11 mouse cellular contexts compared by ENCODE assay signal in the genomic region with DNA sequence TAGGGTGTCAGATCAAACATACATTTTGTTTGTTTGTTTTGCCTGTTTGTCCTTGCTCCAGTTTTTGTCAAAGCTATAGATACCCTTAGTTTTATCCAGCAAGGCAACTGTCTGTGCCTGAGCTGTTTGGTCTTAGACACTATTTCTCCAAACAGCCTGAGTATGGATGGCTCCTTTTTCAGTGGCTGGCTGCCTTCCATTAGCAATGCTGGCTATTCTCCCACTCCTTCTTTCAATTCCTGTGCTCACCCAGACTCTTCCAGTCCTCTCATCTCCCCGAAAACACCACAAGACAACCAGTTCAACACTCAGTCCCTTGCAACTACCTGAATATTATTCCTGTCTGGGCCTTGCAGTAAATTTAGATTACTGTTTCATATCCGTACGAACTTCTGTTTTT. TPM values are rescaled to one million over a fixed set of nuclear protein-coding genes. Genes with fewer than 3 reads are reported as not detected.
A peak's percentile ranks its signal among the peaks of the same experiment; 100 is the strongest.
DNase-seq lines count a peak whose midpoint lies in the region; ATAC-seq and TF ChIP-seq lines count a peak whose summit lies in the region.
"Had no signal": no experiment of that assay in that cellular context is flagged by ENCODE, and none has a peak within 500 bp of the region (broad histone marks: within the 10 kb centered on the region; RNA-seq: fewer than 3 reads in every experiment).

No protein-coding gene starts in this region.

- no peaks in the 10 kb centered on the region for H3K9me3 ChIP-seq in hindbrain, postnatal 0 days (ENCODE audit: low read length)
- H3K9me3 ChIP-seq in hindbrain, embryonic 13.5 days: no peaks in the 10 kb centered on the region
- no peaks in the 10 kb centered on the region for H3K9me3 ChIP-seq in liver, embryonic 11.5 days (ENCODE audit: control insufficient read depth, low read length)
- H3K9me3 ChIP-seq: G1E had no signal

- H3K4me3 ChIP-seq in hindbrain, postnatal 0 days (ENCODE audit: low read length): no peak overlapping the region
- no peak overlapping the region for H3K4me3 ChIP-seq in hindbrain, embryonic 13.5 days
- H3K4me3 ChIP-seq in liver, embryonic 11.5 days (ENCODE audit: low read depth, low read length): no peak overlapping the region

- H3K27me3 ChIP-seq in hindbrain, postnatal 0 days (ENCODE audit: insufficient read depth, low read length): no peaks in the 10 kb centered on the region
- H3K27me3 ChIP-seq in hindbrain, embryonic 13.5 days: no peaks in the 10 kb centered on the region
- H3K27me3 ChIP-seq in liver, embryonic 11.5 days (replicated peaks; ENCODE audit: control insufficient read depth, insufficient read depth, low read length): no peaks in the 10 kb centered on the region

- H3K4me2 ChIP-seq in hindbrain, postnatal 0 days (ENCODE audit: low read depth, low read length): no peak overlapping the region
- H3K4me2 ChIP-seq in hindbrain, embryonic 13.5 days: no peak overlapping the region
- H3K4me2 ChIP-seq in liver, embryonic 11.5 days: no peak overlapping the region

- TF ChIP-seq CTCF in hindbrain, postnatal 0 days (IDR thresholded peaks at IDR 0.05; ENCODE audit: low read depth): no peak

- WGBS in hindbrain, postnatal 0 days: 84% methylated on average over 3 of the region's 3 CpGs
- WGBS in hindbrain, embryonic 13.5 days: 96% methylated on average over 3 of the region's 3 CpGs
- WGBS in liver, embryonic 11.5 days: 75% methylated on average over 3 of the region's 3 CpGs

- no peak overlapping the region for H3K9ac ChIP-seq in hindbrain, postnatal 0 days (replicated peaks; ENCODE audit: low read length)
- no peak overlapping the region for H3K9ac ChIP-seq in hindbrain, embryonic 13.5 days
- no peak overlapping the region for H3K9ac ChIP-seq in liver, embryonic 11.5 days (ENCODE audit: low read depth, low read length)

- no peak overlapping the region for H3K27ac ChIP-seq in hindbrain, postnatal 0 days
- no peak overlapping the region for H3K27ac ChIP-seq in hindbrain, embryonic 13.5 days
- H3K27ac ChIP-seq in liver, embryonic 11.5 days (ENCODE audit: low read depth, low read length): no peak overlapping the region

- H3K36me3 ChIP-seq in hindbrain, postnatal 0 days (ENCODE audit: insufficient read depth, low read length): no peaks in the 10 kb centered on the region
- no peaks in the 10 kb centered on the region for H3K36me3 ChIP-seq in hindbrain, embryonic 13.5 days
- no peaks in the 10 kb centered on the region for H3K36me3 ChIP-seq in liver, embryonic 11.5 days (ENCODE audit: control insufficient read depth, insufficient read depth, low read length)
- H3K36me3 ChIP-seq: G1E had no signal

- peak; percentile 60 to 67 for DNase-seq in cerebellum, postnatal 10 days
- DNase-seq in cerebellum, adult 11 months: no peak
- peak; percentile 39 for DNase-seq in hindbrain, postnatal 0 days (ENCODE audit: low spot score)
- peak; percentile 51 for DNase-seq in brain, adult 2 months (ENCODE audit: low read depth, low spot score)
- DNase-seq in layer of hippocampus, postnatal 36 days: peak; percentile 19 to 26
- DNase-seq in liver, embryonic 11.5 days (ENCODE audit: low spot score): no peak
- DNase-seq in B cell, adult 2 months: no peak
- DNase-seq: kidney, adult 11 months; thymus, adult 18-20 months had no signal

- no peaks in the 10 kb centered on the region for H3K4me1 ChIP-seq in hindbrain, postnatal 0 days (ENCODE audit: insufficient read depth, low read length)
- H3K4me1 ChIP-seq in hindbrain, embryonic 13.5 days (replicated peaks): no peaks in the 10 kb centered on the region
- no peaks in the 10 kb centered on the region for H3K4me1 ChIP-seq in liver, embryonic 11.5 days (replicated peaks; ENCODE audit: control insufficient read depth, insufficient read depth, low read length)

- no peak for ATAC-seq in hindbrain, postnatal 0 days
- no peak for ATAC-seq in hindbrain, embryonic 13.5 days (ENCODE audit: low FRiP score)
- ATAC-seq in liver, embryonic 11.5 days (replicated peaks; ENCODE audit: low FRiP score): no peak

RNA-seq across cellular contexts. Expression of gene Tnfrsf19, which starts 45.8 kb away (rescaled TPM):
- 42.2 and 51.6 TPM in 2 replicates for total RNA-seq in hindbrain, postnatal 0 days (2014; rRNA removed)
- polyA plus RNA-seq in hindbrain, postnatal 0 days (2015; fragmentation: Nextera tagmentation; extraction: Ambion mirVana): 28.9 and 29.0 TPM in 2 replicates
- 31.5 and 35.1 TPM in 2 replicates for polyA plus RNA-seq in hindbrain, embryonic 13.5 days (2015; fragmentation: Nextera tagmentation; extraction: Ambion mirVana)
- 10 to 100 TPM; 48.4 to 48.7 TPM for total RNA-seq in layer of hippocampus, postnatal 36 days (2021)
- polyA plus RNA-seq in liver, embryonic 11.5 days (2014; fragmentation: Nextera tagmentation; extraction: Ambion mirVana): 13.8 and 15.5 TPM in 2 replicates
- polyA plus RNA-seq: G1E had no signal

RNA-seq across cellular contexts. Expression of gene Sacs, which starts 46.2 kb away (rescaled TPM):
- total RNA-seq in hindbrain, postnatal 0 days (2014; rRNA removed): 37.1 and 37.7 TPM in 2 replicates
- polyA plus RNA-seq in hindbrain, postnatal 0 days (2015; fragmentation: Nextera tagmentation; extraction: Ambion mirVana): 6.6 and 7.2 TPM in 2 replicates
- polyA plus RNA-seq in hindbrain, embryonic 13.5 days (2015; fragmentation: Nextera tagmentation; extraction: Ambion mirVana): 7.9 and 8.1 TPM in 2 replicates
- 10 to 100 TPM; 58.3 to 59.1 TPM for total RNA-seq in layer of hippocampus, postnatal 36 days (2021)
- 3.4 and 3.5 TPM in 2 replicates for polyA plus RNA-seq in liver, embryonic 11.5 days (2014; fragmentation: Nextera tagmentation; extraction: Ambion mirVana)

Comparison
In these comparisons a context has a peak if more than half of its experiments do, and no peak if none do; other contexts are left out.
1. DNase-seq: peak in cerebellum, postnatal 10 days (2 of 2), hindbrain, postnatal 0 days (single experiment), brain, adult 2 months (single experiment) and layer of hippocampus, postnatal 36 days (2 of 2); none in cerebellum, adult 11 months (single experiment), liver, embryonic 11.5 days (single experiment) and B cell, adult 2 months (0 of 2).